Mouse (Mus musculus) fibroblast of lung, adult 2 months (primary cell): ENCODE measurements at regions not wholly inside any gene's neighbourhood (a gene's known extent, or its start where the extent isn't known, plus 50 kb on each side); places are given as distances from the start of the nearest gene placed in this dataset.

Experiments
- DNase-seq: peaks from one replicate; pipeline ENCODE4 v3.0.0-alpha.2; 2011; ENCODE audit warnings: low read depth

- DNase-seq: no peak
Measured at GRCm38 (mm10) chr9:88069834-88070233, 257.2 kb upstream of the Nt5e start.

GRCm38 (mm10) chr9:88073165-88073564, 253.8 kb upstream of the Nt5e start:
- no peak for DNase-seq

GRCm38 (mm10) chr9:88073579-88073978, 253.4 kb upstream of the Nt5e start:
- DNase-seq: no peak

- DNase-seq: no peak
Measured at GRCm38 (mm10) chr9:88082931-88083479, 244.0 kb upstream of the Nt5e start.

- DNase-seq: no peak
Measured at GRCm38 (mm10) chr9:88085181-88085816, 241.7 kb upstream of the Nt5e start.

GRCm38 (mm10) chr9:88085866-88086265, 241.1 kb upstream of the Nt5e start:
- no peak for DNase-seq

- peak; percentile 56 for DNase-seq
Measured at GRCm38 (mm10) chr9:88091781-88092527, 235.0 kb upstream of the Nt5e start.

- DNase-seq: no peak
Measured at GRCm38 (mm10) chr9:88092561-88092960, 234.4 kb upstream of the Nt5e start.

- no peak for DNase-seq
Measured at GRCm38 (mm10) chr9:88113094-88113493, 213.9 kb upstream of the Nt5e start.

- no peak for DNase-seq
Measured at GRCm38 (mm10) chr9:88120536-88120935, 206.5 kb upstream of the Nt5e start.

- no peak for DNase-seq
Measured at GRCm38 (mm10) chr9:88120963-88121570, 205.9 kb upstream of the Nt5e start.

- peak; percentile 40 for DNase-seq
Measured at GRCm38 (mm10) chr9:88124322-88125005, 202.5 kb upstream of the Nt5e start.

GRCm38 (mm10) chr9:88163025-88163780, 163.8 kb upstream of the Nt5e start:
- no peak for DNase-seq

GRCm38 (mm10) chr9:88177575-88178254, 149.3 kb upstream of the Nt5e start:
- no peak for DNase-seq

- no peak for DNase-seq
Measured at GRCm38 (mm10) chr9:88181189-88181994, 145.6 kb upstream of the Nt5e start.

GRCm38 (mm10) chr9:88207378-88207777, 119.6 kb upstream of the Nt5e start:
- DNase-seq: no peak

- DNase-seq: no peak
Measured at GRCm38 (mm10) chr9:88208022-88208421, 119.0 kb upstream of the Nt5e start.

GRCm38 (mm10) chr9:88214758-88215157, 112.2 kb upstream of the Nt5e start:
- DNase-seq: no peak

GRCm38 (mm10) chr9:88220360-88220759, 106.6 kb upstream of the Nt5e start:
- DNase-seq: no peak

- no peak for DNase-seq
Measured at GRCm38 (mm10) chr9:88221276-88221675, 105.7 kb upstream of the Nt5e start.
